Mouse (Mus musculus) myocyte (in vitro differentiated cells): ENCODE measurements around the gene Dcdc2a. TPM values are rescaled to one million over a fixed set of nuclear protein-coding genes. Genes with fewer than 3 reads are reported as not detected.

Experiments used
- H3K27me3 ChIP-seq: one replicate; pipeline ENCODE4 v1.6.1; 2011; ENCODE audit not compliant: control insufficient read depth, insufficient read depth, insufficient read length
- H3K36me3 ChIP-seq: one replicate; pipeline ENCODE4 v1.6.1; 2011; ENCODE audit not compliant: control insufficient read depth, insufficient read depth
- H3K4me2 ChIP-seq: one replicate; pipeline ENCODE4 v1.6.1; 2011; ENCODE audit warnings: low read depth, control low read depth
- H3K4me3 ChIP-seq: one replicate; pipeline ENCODE4 v1.5.1; 2011; ENCODE audit warnings: mild to moderate bottlenecking, control low read depth, moderate library complexity
- H3K79me2 ChIP-seq: one replicate; pipeline ENCODE4 v1.6.1; 2011; ENCODE audit not compliant: control insufficient read depth, insufficient read depth
- H3ac ChIP-seq: one replicate; pipeline ENCODE4 v1.6.1; 2011; ENCODE audit not compliant: control insufficient read depth, insufficient read length
- CEBPB ChIP-seq: IDR thresholded peaks from 2 replicates; pipeline ENCODE4 v1.6.1; 2011; ENCODE audit warnings: mild to moderate bottlenecking, moderate library complexity; ENCODE audit not compliant: poor library complexity, insufficient read depth, severe bottlenecking
- E2F4 ChIP-seq: IDR thresholded peaks from one replicate; pipeline ENCODE4 v1.6.1; 2011; ENCODE audit warnings: mild to moderate bottlenecking, control low read depth, moderate library complexity; ENCODE audit not compliant: insufficient read depth
- MAX ChIP-seq: IDR thresholded peaks from one replicate; pipeline ENCODE4 v1.6.1; 2011; ENCODE audit warnings: low read depth, mild to moderate bottlenecking, control low read depth
- MYOD1 ChIP-seq, 3 experiments: IDR thresholded peaks; one replicate each; pipeline ENCODE4 v1.6.1; 2011; ENCODE audit warnings: control low read depth in 2 of 3, low read depth in 2 of 3, mild to moderate bottlenecking in 2 of 3, moderate library complexity in 1 of 3; ENCODE audit not compliant: insufficient read length in 2 of 3, control insufficient read depth in 1 of 3
- MYOG ChIP-seq, 3 experiments: IDR thresholded peaks; one replicate each; pipeline ENCODE4 v1.6.1; 2011; ENCODE audit warnings: control low read depth in 2 of 3, low read depth in 2 of 3, mild to moderate bottlenecking in 2 of 3; ENCODE audit not compliant: insufficient read length in 2 of 3, control insufficient read depth in 1 of 3, insufficient read depth in 1 of 3
- POLR2A ChIP-seq: IDR thresholded peaks from one replicate; pipeline ENCODE4 v1.6.1; 2011; ENCODE audit warnings: low read depth, mild to moderate bottlenecking, control low read depth, moderate library complexity; ENCODE audit not compliant: insufficient read length
- POLR2AphosphoS2 ChIP-seq: IDR thresholded peaks from one replicate; pipeline ENCODE4 v1.6.1; 2011; ENCODE audit warnings: low read depth, control low read depth; ENCODE audit not compliant: insufficient read length
- REST ChIP-seq: IDR thresholded peaks from one replicate; pipeline ENCODE4 v1.6.1; 2011; ENCODE audit warnings: mild to moderate bottlenecking, control low read depth, moderate library complexity; ENCODE audit not compliant: insufficient read depth, insufficient read length
- SRF ChIP-seq: IDR thresholded peaks from one replicate; pipeline ENCODE4 v1.6.1; 2011; ENCODE audit warnings: low read depth; ENCODE audit not compliant: control insufficient read depth, insufficient read length
- TCF12 ChIP-seq: IDR thresholded peaks from one replicate; pipeline ENCODE4 v1.6.1; 2011; ENCODE audit warnings: mild to moderate bottlenecking, control low read depth; ENCODE audit not compliant: poor library complexity, insufficient read depth, severe bottlenecking
- TCF3 ChIP-seq: IDR thresholded peaks from one replicate; pipeline ENCODE4 v1.6.1; 2011; ENCODE audit warnings: low read depth, control low read depth; ENCODE audit not compliant: insufficient read length
- USF1 ChIP-seq: IDR thresholded peaks from one replicate; pipeline ENCODE4 v1.6.1; 2011; ENCODE audit warnings: low read depth, mild to moderate bottlenecking, control low read depth, moderate library complexity
- polyA plus RNA-seq: library from polyadenylated mRNA; unstranded; fragments of >200 nt; fragmentation: generic; extraction: Trizol; gene quantifications from one replicate; pipeline ENCODE4 v1.2.1, GENCODE M21; 2012; ENCODE audit warnings: missing spikeins

The Dcdc2a gene
- polyA plus RNA-seq, 1 experiment, result 0.05 TPM

GRCm38 (mm10) chr13:25177835-25178234, 122.0 kb downstream of the Dcdc2a start:
- H3K36me3 ChIP-seq, result no peaks in the 10 kb centered on the region
- H3K4me3 ChIP-seq, result no peak overlapping the region
- no peak overlapping the region for H3K4me2 ChIP-seq
- H3K79me2 ChIP-seq, result no peaks in the 10 kb centered on the region
- H3K27me3 ChIP-seq, result peaks cover 7% of the 10 kb centered on the region
- TF ChIP-seq MAX (no peak), POLR2AphosphoS2 (no peak), MYOG (IDR thresholded peaks at IDR 0.05; ENCODE audit: control insufficient read depth in 1 of 3, insufficient read depth in 1 of 3, insufficient read length in 2 of 3, low read depth in 2 of 3) (no peak)
- no peak overlapping the region for H3ac ChIP-seq

- TF ChIP-seq CEBPB (no peak), TCF12 (no peak), E2F4 (no peak), MAX (no peak), SRF (no peak), POLR2AphosphoS2 (no peak), TCF3 (no peak), POLR2A (no peak), REST (no peak), USF1 (no peak), MYOG (IDR thresholded peaks at IDR 0.05; ENCODE audit: control insufficient read depth in 1 of 3, insufficient read depth in 1 of 3, insufficient read length in 2 of 3, low read depth in 2 of 3) (no peak), MYOD1 (IDR thresholded peaks at IDR 0.05; ENCODE audit: control insufficient read depth in 1 of 3, insufficient read length in 2 of 3, low read depth in 2 of 3) (no peak)
- H3K4me2 ChIP-seq, result no peak overlapping the region
- no peaks in the 10 kb centered on the region for H3K79me2 ChIP-seq
- no peak overlapping the region for H3K4me3 ChIP-seq
- no peak overlapping the region for H3ac ChIP-seq
- no peaks in the 10 kb centered on the region for H3K36me3 ChIP-seq
- H3K27me3 ChIP-seq, result peaks cover 7% of the 10 kb centered on the region
Observed at GRCm38 (mm10) chr13:25178236-25179001, 122.6 kb downstream of the Dcdc2a start.

GRCm38 (mm10) chr13:25186436-25187325, 130.9 kb downstream of the Dcdc2a start:
- Histone ChIP-seq H3ac (no peak overlapping the region), H3K4me2 (no peak overlapping the region), H3K27me3 (no peaks in the 10 kb centered on the region), H3K4me3 (no peak overlapping the region), H3K36me3 (no peaks in the 10 kb centered on the region), H3K79me2 (no peaks in the 10 kb centered on the region)
- TF ChIP-seq CEBPB (no peak), USF1 (no peak), POLR2AphosphoS2 (no peak), TCF3 (no peak), MYOD1 (IDR thresholded peaks at IDR 0.05; ENCODE audit: control insufficient read depth in 1 of 3, insufficient read length in 2 of 3, low read depth in 2 of 3) (no peak), MAX (no peak), TCF12 (no peak), POLR2A (no peak), REST (no peak), E2F4 (no peak), MYOG (IDR thresholded peaks at IDR 0.05; ENCODE audit: control insufficient read depth in 1 of 3, insufficient read depth in 1 of 3, insufficient read length in 2 of 3, low read depth in 2 of 3) (no peak), SRF (no peak)

- Histone ChIP-seq H3K4me3 (no peak overlapping the region), H3K79me2 (no peaks in the 10 kb centered on the region)
Observed at GRCm38 (mm10) chr13:25187326-25187710, 131.5 kb downstream of the Dcdc2a start.

More at GRCm38 (mm10) chr13:25187326-25187710, 131.5 kb downstream of the Dcdc2a start:
- H3ac ChIP-seq, result no peak overlapping the region
- TF ChIP-seq E2F4 (no peak), MAX (no peak), MYOD1 (IDR thresholded peaks at IDR 0.05; ENCODE audit: control insufficient read depth in 1 of 3, insufficient read length in 2 of 3, low read depth in 2 of 3) (no peak), SRF (no peak)
- H3K4me2 ChIP-seq, result no peak overlapping the region
- no peaks in the 10 kb centered on the region for H3K27me3 ChIP-seq
- H3K36me3 ChIP-seq, result no peaks in the 10 kb centered on the region
